Mouse (Mus musculus) pancreas, adult 10 weeks (tissue): ENCODE results near the gene Pip5k1b. TPM values are rescaled to one million over a fixed set of nuclear protein-coding genes. Genes with fewer than 3 reads are reported as not detected.

ENCODE experiments used
- polyA plus RNA-seq: library from polyadenylated mRNA; stranded (reverse); fragments of 350-450 nt; fragmentation: Illumina TruSeq; extraction: RNeasy Lipid Tissue Mini Kit (QIAGEN cat#74804); gene quantifications from one replicate; pipeline ENCODE4 v1.2.3, GENCODE M21; 2015; ENCODE audit warnings: low read depth, low replicate concordance; ENCODE audit not compliant: insufficient read depth

Gene Pip5k1b
- polyA plus RNA-seq = 1.1 TPM

DNA sequence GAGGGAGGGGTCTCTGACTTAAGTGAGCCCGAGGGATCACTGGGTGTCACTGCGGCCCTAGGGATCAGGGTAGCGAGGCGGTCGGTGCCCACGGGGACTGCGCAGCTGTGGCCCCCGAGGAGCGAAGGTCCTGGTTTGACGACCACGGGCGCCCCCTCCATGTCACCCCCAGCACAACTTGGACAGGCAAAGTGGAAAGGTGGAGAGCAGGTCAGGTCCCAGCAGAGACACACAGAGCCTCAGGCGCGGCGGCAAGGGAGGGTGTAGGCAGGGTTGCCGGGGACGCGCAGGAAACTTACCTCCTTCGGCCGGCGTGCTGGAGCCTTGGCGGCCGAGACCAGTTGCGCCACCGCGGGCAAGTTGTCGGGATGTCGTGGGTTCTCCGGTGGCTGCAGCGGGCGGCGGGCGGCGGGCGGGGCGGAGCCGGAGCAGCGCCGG is at the start of gene Pip5k1b:
Gene Pip5k1b, minus strand, starts transcription at position 407 of the 438 bp plus-strand sequence.

DNA sequence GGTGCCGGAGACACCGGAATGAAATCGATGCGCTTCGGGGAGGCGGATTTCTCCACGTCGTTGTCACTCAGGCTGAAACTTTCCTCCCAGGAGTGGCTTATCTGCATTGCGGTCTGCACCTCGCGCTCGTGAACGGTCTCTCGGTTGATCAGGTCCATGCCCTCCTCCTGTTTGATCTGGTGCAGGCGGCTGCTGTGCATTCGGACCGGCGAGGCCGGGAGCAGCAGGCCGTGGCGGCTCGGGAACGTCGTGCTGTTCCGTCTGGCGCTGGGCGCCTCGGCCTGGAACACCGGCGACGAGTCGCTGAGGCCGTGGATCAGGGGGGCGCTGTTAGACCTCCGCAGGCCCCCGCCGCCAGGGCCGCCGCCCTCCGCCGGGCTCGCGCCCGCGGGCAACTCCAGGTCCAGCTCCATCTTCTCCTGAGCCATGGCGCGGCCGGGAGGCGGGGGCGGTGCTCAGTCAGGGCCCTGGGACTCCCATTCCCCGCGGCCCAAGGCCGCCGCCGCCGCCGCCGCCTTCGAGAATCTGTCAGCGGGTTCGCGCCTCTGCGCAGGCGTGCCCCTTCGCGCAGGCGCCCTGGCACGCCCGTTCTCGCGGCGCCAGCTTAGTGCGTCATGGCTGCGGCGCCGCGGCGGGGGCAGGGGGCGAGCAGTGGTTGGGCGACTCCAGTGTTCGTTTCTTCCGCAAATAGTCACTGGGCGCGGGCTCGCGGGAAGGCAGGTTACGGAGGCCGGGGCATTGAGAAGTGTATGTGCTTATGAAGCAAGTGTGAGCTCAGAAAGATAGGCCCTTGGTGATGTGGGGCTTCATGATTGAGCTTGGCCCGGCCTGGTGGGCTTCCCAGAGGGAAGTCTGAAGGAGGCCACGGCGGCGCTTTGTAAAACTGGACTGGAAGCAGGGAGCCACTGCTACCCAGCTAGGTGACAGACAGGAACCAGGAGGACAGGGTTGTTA is 78.5 kb downstream of the Pip5k1b start, which contains the start of gene Fam122a:
Gene Fam122a, minus strand, starts transcription at position 428 of the 954 bp plus-strand sequence.

DNA sequence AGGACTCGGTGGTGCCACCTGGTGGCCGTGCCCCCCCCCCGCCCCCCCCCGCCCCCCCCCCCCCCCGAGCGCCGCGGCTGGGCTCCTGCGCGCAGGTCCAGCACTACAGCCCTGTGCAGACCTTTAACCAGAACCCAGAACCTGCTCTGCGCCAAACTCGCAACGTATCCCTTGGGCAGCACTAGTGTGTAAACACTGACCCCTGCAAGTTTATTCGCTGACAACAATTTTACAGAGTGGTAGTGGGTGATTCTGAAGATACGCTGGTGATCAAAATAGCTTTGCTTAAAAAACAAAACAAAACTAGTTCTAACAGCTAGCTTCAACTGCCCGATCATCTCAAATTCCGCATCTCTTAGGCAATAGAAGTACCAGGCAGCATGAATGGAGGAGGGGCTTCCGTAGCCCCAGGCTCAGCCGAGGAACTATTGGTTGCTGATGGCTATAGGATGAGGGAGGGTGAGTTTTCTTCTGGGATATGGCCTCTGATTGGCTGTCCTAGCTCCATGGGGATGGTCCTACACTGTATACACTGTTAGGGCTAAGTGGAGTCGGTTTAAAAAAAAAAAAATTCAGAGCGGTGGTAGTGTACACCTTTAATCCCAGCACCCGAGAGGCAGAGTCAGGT is 275.0 kb downstream of the Pip5k1b start, which contains the start of gene Fxn:
Gene Fxn, minus strand, starts transcription at position 5 of the 628 bp plus-strand sequence.

Other genes starting within 250 kb of the Pip5k1b start
- gene Fam122a, start 78.5 kb downstream of the Pip5k1b start, polyA plus RNA-seq = 5.7 TPM
- 0.83 TPM for gene Tmem252, start 118.1 kb upstream of the Pip5k1b start, polyA plus RNA-seq